Mouse (Mus musculus): ENCODE measurements around the gene 1600012H06Rik. TPM values are rescaled to one million over a fixed set of nuclear protein-coding genes. Genes with fewer than 3 reads are reported as not detected.

1600012H06Rik gene
- polyA plus RNA-seq, 1 experiment from 2014 or later, result 48.2 TPM

GRCm38 (mm10) chr17:14910771-14911170 lies 32.2 kb upstream of the 1600012H06Rik start:
- no peak for ATAC-seq (ENCODE audit: insufficient read depth, low FRiP score)
- Histone ChIP-seq H3K9me3 (replicated peaks; ENCODE audit: control insufficient read depth, low read length) (no peaks in the 10 kb centered on the region), H3K4me1 (ENCODE audit: control insufficient read depth, insufficient read depth, low read length) (no peaks in the 10 kb centered on the region), H3K27ac (ENCODE audit: low read length) (no peak overlapping the region), H3K4me2 (ENCODE audit: low read depth, low read length) (no peak overlapping the region), H3K4me3 (replicated peaks; ENCODE audit: low read length) (no peak overlapping the region), H3K27me3 (ENCODE audit: control insufficient read depth, insufficient read depth, low read length) (no peaks in the 10 kb centered on the region), H3K36me3 (ENCODE audit: control insufficient read depth, insufficient read depth, low read length) (no peaks in the 10 kb centered on the region), H3K9ac (ENCODE audit: low read length) (no peak overlapping the region)
- WGBS, result 92% methylated on average over 5 of the region's 5 CpGs

GRCm38 (mm10) chr17:14912420-14912819 lies 30.6 kb upstream of the 1600012H06Rik start:
- Histone ChIP-seq H3K9me3 (replicated peaks; ENCODE audit: control insufficient read depth, low read length) (no peaks in the 10 kb centered on the region), H3K27ac (ENCODE audit: low read length) (no peak overlapping the region), H3K36me3 (ENCODE audit: control insufficient read depth, insufficient read depth, low read length) (no peaks in the 10 kb centered on the region), H3K27me3 (ENCODE audit: control insufficient read depth, insufficient read depth, low read length) (no peaks in the 10 kb centered on the region), H3K9ac (ENCODE audit: low read length) (no peak overlapping the region), H3K4me2 (ENCODE audit: low read depth, low read length) (no peak overlapping the region), H3K4me1 (ENCODE audit: control insufficient read depth, insufficient read depth, low read length) (no peaks in the 10 kb centered on the region), H3K4me3 (replicated peaks; ENCODE audit: low read length) (no peak overlapping the region)
- WGBS, result 48% methylated on average over 6 of the region's 6 CpGs
- no peak for ATAC-seq (ENCODE audit: insufficient read depth, low FRiP score)

GRCm38 (mm10) chr17:14912981-14913380 lies 30.0 kb upstream of the 1600012H06Rik start:
- Histone ChIP-seq H3K4me3 (replicated peaks; ENCODE audit: low read length) (no peak overlapping the region), H3K9ac (ENCODE audit: low read length) (no peak overlapping the region), H3K9me3 (replicated peaks; ENCODE audit: control insufficient read depth, low read length) (no peaks in the 10 kb centered on the region), H3K36me3 (ENCODE audit: control insufficient read depth, insufficient read depth, low read length) (no peaks in the 10 kb centered on the region), H3K4me1 (ENCODE audit: control insufficient read depth, insufficient read depth, low read length) (no peaks in the 10 kb centered on the region), H3K27ac (ENCODE audit: low read length) (no peak overlapping the region), H3K27me3 (ENCODE audit: control insufficient read depth, insufficient read depth, low read length) (no peaks in the 10 kb centered on the region), H3K4me2 (ENCODE audit: low read depth, low read length) (no peak overlapping the region)
- ATAC-seq (ENCODE audit: insufficient read depth, low FRiP score), result no peak
- 83% methylated on average over 8 of the region's 8 CpGs for WGBS

- Histone ChIP-seq H3K9me3 (replicated peaks; ENCODE audit: control insufficient read depth, low read length) (no peaks in the 10 kb centered on the region), H3K4me2 (ENCODE audit: low read depth, low read length) (no peak overlapping the region), H3K27me3 (ENCODE audit: control insufficient read depth, insufficient read depth, low read length) (no peaks in the 10 kb centered on the region), H3K4me3 (replicated peaks; ENCODE audit: low read length) (no peak overlapping the region), H3K36me3 (ENCODE audit: control insufficient read depth, insufficient read depth, low read length) (no peaks in the 10 kb centered on the region), H3K9ac (ENCODE audit: low read length) (no peak overlapping the region), H3K27ac (ENCODE audit: low read length) (no peak overlapping the region), H3K4me1 (ENCODE audit: control insufficient read depth, insufficient read depth, low read length) (no peaks in the 10 kb centered on the region)
- ATAC-seq (ENCODE audit: insufficient read depth, low FRiP score), result no peak
- WGBS, result 83% methylated on average over 4 of the region's 4 CpGs
Observed at GRCm38 (mm10) chr17:14914401-14914800, 28.6 kb upstream of the 1600012H06Rik start.

GRCm38 (mm10) chr17:14917866-14918265 lies 25.1 kb upstream of the 1600012H06Rik start:
- no peak overlapping the region for H3K4me2 ChIP-seq (ENCODE audit: low read depth, low read length)
- no peak overlapping the region for H3K9ac ChIP-seq (ENCODE audit: low read length)
- no peaks in the 10 kb centered on the region for H3K36me3 ChIP-seq (ENCODE audit: control insufficient read depth, insufficient read depth, low read length)
- H3K27ac ChIP-seq (ENCODE audit: low read length), result no peak overlapping the region
- H3K4me3 ChIP-seq (replicated peaks; ENCODE audit: low read length), result no peak overlapping the region
- no peaks in the 10 kb centered on the region for H3K4me1 ChIP-seq (ENCODE audit: control insufficient read depth, insufficient read depth, low read length)
- ATAC-seq (ENCODE audit: insufficient read depth, low FRiP score), result no peak
- no peaks in the 10 kb centered on the region for H3K27me3 ChIP-seq (ENCODE audit: control insufficient read depth, insufficient read depth, low read length)
- WGBS, result 81% methylated on average over 8 of the region's 8 CpGs
- no peaks in the 10 kb centered on the region for H3K9me3 ChIP-seq (replicated peaks; ENCODE audit: control insufficient read depth, low read length)

GRCm38 (mm10) chr17:14921582-14921981 lies 21.4 kb upstream of the 1600012H06Rik start:
- ATAC-seq (ENCODE audit: insufficient read depth, low FRiP score), result no peak
- WGBS, result 59% methylated on average over 6 of the region's 6 CpGs

GRCm38 (mm10) chr17:14927644-14928218 lies 15.3 kb upstream of the 1600012H06Rik start:
- no peak overlapping the region for H3K27ac ChIP-seq (ENCODE audit: low read length)
- H3K9ac ChIP-seq (ENCODE audit: low read length), result no peak overlapping the region
- H3K4me1 ChIP-seq (ENCODE audit: control insufficient read depth, insufficient read depth, low read length), result no peaks in the 10 kb centered on the region
- WGBS, result 70% methylated on average over 8 of the region's 8 CpGs
- no peaks in the 10 kb centered on the region for H3K36me3 ChIP-seq (ENCODE audit: control insufficient read depth, insufficient read depth, low read length)
- ATAC-seq (ENCODE audit: insufficient read depth, low FRiP score), result no peak
- no peaks in the 10 kb centered on the region for H3K9me3 ChIP-seq (replicated peaks; ENCODE audit: control insufficient read depth, low read length)
- no peak overlapping the region for H3K4me2 ChIP-seq (ENCODE audit: low read depth, low read length)
- no peaks in the 10 kb centered on the region for H3K27me3 ChIP-seq (ENCODE audit: control insufficient read depth, insufficient read depth, low read length)
- no peak overlapping the region for H3K4me3 ChIP-seq (replicated peaks; ENCODE audit: low read length)

More at GRCm38 (mm10) chr17:14921582-14921981, 21.4 kb upstream of the 1600012H06Rik start:
- no peaks in the 10 kb centered on the region for H3K27me3 ChIP-seq (ENCODE audit: control insufficient read depth, insufficient read depth, low read length)
- H3K36me3 ChIP-seq (ENCODE audit: control insufficient read depth, insufficient read depth, low read length), result no peaks in the 10 kb centered on the region
- no peak overlapping the region for H3K9ac ChIP-seq (ENCODE audit: low read length)
- no peaks in the 10 kb centered on the region for H3K4me1 ChIP-seq (ENCODE audit: control insufficient read depth, insufficient read depth, low read length)
- H3K4me2 ChIP-seq (ENCODE audit: low read depth, low read length), result no peak overlapping the region
- no peak overlapping the region for H3K27ac ChIP-seq (ENCODE audit: low read length)
- no peak overlapping the region for H3K4me3 ChIP-seq (replicated peaks; ENCODE audit: low read length)
- no peaks in the 10 kb centered on the region for H3K9me3 ChIP-seq (replicated peaks; ENCODE audit: control insufficient read depth, low read length)

GRCm38 (mm10) chr17:14928631-14929030 lies 14.4 kb upstream of the 1600012H06Rik start:
- no peak overlapping the region for H3K27ac ChIP-seq (ENCODE audit: low read length)
- H3K9ac ChIP-seq (ENCODE audit: low read length), result no peak overlapping the region
- WGBS, result 61% methylated on average over 5 of the region's 5 CpGs
- no peaks in the 10 kb centered on the region for H3K4me1 ChIP-seq (ENCODE audit: control insufficient read depth, insufficient read depth, low read length)
- H3K27me3 ChIP-seq (ENCODE audit: control insufficient read depth, insufficient read depth, low read length), result no peaks in the 10 kb centered on the region
- H3K9me3 ChIP-seq (replicated peaks; ENCODE audit: control insufficient read depth, low read length), result no peaks in the 10 kb centered on the region
- ATAC-seq (ENCODE audit: insufficient read depth, low FRiP score), result no peak
- H3K36me3 ChIP-seq (ENCODE audit: control insufficient read depth, insufficient read depth, low read length), result no peaks in the 10 kb centered on the region
- H3K4me2 ChIP-seq (ENCODE audit: low read depth, low read length), result no peak overlapping the region
- no peak overlapping the region for H3K4me3 ChIP-seq (replicated peaks; ENCODE audit: low read length)

- 77% methylated on average over 7 of the region's 7 CpGs for WGBS
- Histone ChIP-seq H3K4me1 (ENCODE audit: control insufficient read depth, insufficient read depth, low read length) (no peaks in the 10 kb centered on the region), H3K27me3 (ENCODE audit: control insufficient read depth, insufficient read depth, low read length) (no peaks in the 10 kb centered on the region)
Observed at GRCm38 (mm10) chr17:14930697-14931096, 12.3 kb upstream of the 1600012H06Rik start.

More at GRCm38 (mm10) chr17:14930697-14931096, 12.3 kb upstream of the 1600012H06Rik start:
- no peak overlapping the region for H3K9ac ChIP-seq (ENCODE audit: low read length)
- H3K9me3 ChIP-seq (replicated peaks; ENCODE audit: control insufficient read depth, low read length), result no peaks in the 10 kb centered on the region
- no peak overlapping the region for H3K27ac ChIP-seq (ENCODE audit: low read length)
- no peaks in the 10 kb centered on the region for H3K36me3 ChIP-seq (ENCODE audit: control insufficient read depth, insufficient read depth, low read length)
- no peak overlapping the region for H3K4me3 ChIP-seq (replicated peaks; ENCODE audit: low read length)
- ATAC-seq (ENCODE audit: insufficient read depth, low FRiP score), result no peak
- no peak overlapping the region for H3K4me2 ChIP-seq (ENCODE audit: low read depth, low read length)
